Mouse (Mus musculus): ENCODE results near the gene Erf. TPM values are rescaled to one million over a fixed set of nuclear protein-coding genes. Genes with fewer than 3 reads are reported as not detected.

Erf gene
- polyA plus RNA-seq, 1 experiment from 2014 or later = 20.8 TPM

GRCm38 (mm10) chr7:25279861-25280791 lies 29.6 kb upstream of the Erf start:
- H3K36me3 ChIP-seq = peaks cover 6% of the 10 kb centered on the region
- peak overlapping the region; percentile 89 for H3K4me3 ChIP-seq
- peak overlapping the region; percentile 99 for H3K27ac ChIP-seq
- H3K4me2 ChIP-seq (replicated peaks) = peak overlapping the region; percentile 92
- H3K27me3 ChIP-seq = no peaks in the 10 kb centered on the region
- no peaks in the 10 kb centered on the region for H3K9me3 ChIP-seq
- ATAC-seq (ENCODE audit: insufficient number of reproducible peaks, insufficient read depth, low FRiP score, low TSS enrichment) = peak; percentile 61
- WGBS = 0% methylated on average over 6 of the region's 6 CpGs
- H3K4me1 ChIP-seq = peaks cover 59% of the 10 kb centered on the region
- peak overlapping the region; percentile 61 for H3K9ac ChIP-seq

- Histone ChIP-seq H3K9ac (peak overlapping the region; percentile 61), H3K36me3 (0 out of 2 replicates have a peak, but pooled peaks cover 4% of the 10 kb centered on the region), H3K4me3 (peak overlapping the region; percentile 89), H3K27me3 (no peaks in the 10 kb centered on the region), H3K9me3 (no peaks in the 10 kb centered on the region), H3K4me1 (peaks cover 50% of the 10 kb centered on the region), H3K27ac (peak overlapping the region; percentile 99), H3K4me2 (replicated peaks) (peak overlapping the region; percentile 92)
- peak; percentile 36 for ATAC-seq (ENCODE audit: insufficient number of reproducible peaks, insufficient read depth, low FRiP score, low TSS enrichment)
- WGBS = under 1% methylated on average over 34 of the region's 49 CpGs
Observed at GRCm38 (mm10) chr7:25279076-25279860, 28.7 kb upstream of the Erf start.

- Histone ChIP-seq H3K27ac (peak overlapping the region; percentile 99), H3K9me3 (no peaks in the 10 kb centered on the region), H3K27me3 (no peaks in the 10 kb centered on the region), H3K36me3 (peaks cover 10% of the 10 kb centered on the region), H3K4me2 (replicated peaks) (peak overlapping the region; percentile 92), H3K9ac (peak overlapping the region; percentile 61), H3K4me3 (peak overlapping the region; percentile 89), H3K4me1 (peaks cover 43% of the 10 kb centered on the region)
- 0% methylated on average over 50 of the region's 60 CpGs for WGBS
- ATAC-seq (ENCODE audit: insufficient number of reproducible peaks, insufficient read depth, low FRiP score, low TSS enrichment) = peak; percentile 36
Observed at GRCm38 (mm10) chr7:25278341-25279075, 27.9 kb upstream of the Erf start.

GRCm38 (mm10) chr7:25277998-25278340 lies 27.4 kb upstream of the Erf start:
- WGBS = 9% methylated on average over 4 of the region's 4 CpGs
- H3K9ac ChIP-seq = peak overlapping the region; percentile 61
- H3K36me3 ChIP-seq = peaks cover 15% of the 10 kb centered on the region
- peak overlapping the region; percentile 99 for H3K27ac ChIP-seq
- ATAC-seq (ENCODE audit: insufficient number of reproducible peaks, insufficient read depth, low FRiP score, low TSS enrichment) = no peak
- peak overlapping the region; percentile 92 for H3K4me2 ChIP-seq (replicated peaks)
- H3K27me3 ChIP-seq = no peaks in the 10 kb centered on the region
- no peaks in the 10 kb centered on the region for H3K9me3 ChIP-seq
- H3K4me3 ChIP-seq = peak overlapping the region; percentile 89
- H3K4me1 ChIP-seq = peaks cover 38% of the 10 kb centered on the region

- WGBS = 82% methylated on average over 4 of the region's 4 CpGs
- H3K4me2 ChIP-seq (replicated peaks) = peak overlapping the region; percentile 92
- no peaks in the 10 kb centered on the region for H3K9me3 ChIP-seq
- H3K36me3 ChIP-seq = peaks cover 21% of the 10 kb centered on the region
- peak overlapping the region; percentile 99 for H3K27ac ChIP-seq
- no peaks in the 10 kb centered on the region for H3K27me3 ChIP-seq
- peak overlapping the region; percentile 61 for H3K9ac ChIP-seq
- peak overlapping the region; percentile 89 for H3K4me3 ChIP-seq
- no peak for ATAC-seq (ENCODE audit: insufficient number of reproducible peaks, insufficient read depth, low FRiP score, low TSS enrichment)
- peaks cover 37% of the 10 kb centered on the region for H3K4me1 ChIP-seq
Observed at GRCm38 (mm10) chr7:25277405-25277804, 26.8 kb upstream of the Erf start.

- ATAC-seq (ENCODE audit: insufficient number of reproducible peaks, insufficient read depth, low FRiP score, low TSS enrichment) = no peak
- Histone ChIP-seq H3K4me1 (peaks cover 27% of the 10 kb centered on the region), H3K4me3 (no peak overlapping the region), H3K9ac (peak overlapping the region; percentile 0; the same call in 1 of the 2 replicates), H3K27me3 (no peaks in the 10 kb centered on the region), H3K36me3 (peaks cover 37% of the 10 kb centered on the region), H3K4me2 (replicated peaks) (no peak overlapping the region), H3K9me3 (no peaks in the 10 kb centered on the region), H3K27ac (peak overlapping the region; percentile 72)
- WGBS = 41% methylated on average over 9 of the region's 9 CpGs
Observed at GRCm38 (mm10) chr7:25275555-25276298, 25.2 kb upstream of the Erf start.

- Histone ChIP-seq H3K4me2 (replicated peaks) (no peak overlapping the region), H3K4me1 (peaks cover 25% of the 10 kb centered on the region), H3K27ac (peak overlapping the region; percentile 72; the same call in 1 of the 2 replicates), H3K4me3 (no peak overlapping the region; the same call in 1 of the 2 replicates), H3K9me3 (no peaks in the 10 kb centered on the region), H3K36me3 (peaks cover 37% of the 10 kb centered on the region), H3K27me3 (no peaks in the 10 kb centered on the region), H3K9ac (0 out of 2 replicates have a peak overlapping the region, but pooled peaks have one; percentile 4)
- WGBS = 89% methylated on average over 3 of the region's 3 CpGs
- ATAC-seq (ENCODE audit: insufficient number of reproducible peaks, insufficient read depth, low FRiP score, low TSS enrichment) = no peak
Observed at GRCm38 (mm10) chr7:25274996-25275395, 24.4 kb upstream of the Erf start.

- 66% methylated on average over 5 of the region's 5 CpGs for WGBS
- Histone ChIP-seq H3K36me3 (peaks cover 37% of the 10 kb centered on the region), H3K27ac (0 out of 2 replicates have a peak overlapping the region, but pooled peaks have one; percentile 72), H3K4me3 (no peak overlapping the region; the same call in 1 of the 2 replicates), H3K9ac (0 out of 2 replicates have a peak overlapping the region, but pooled peaks have one; percentile 4), H3K9me3 (no peaks in the 10 kb centered on the region), H3K27me3 (no peaks in the 10 kb centered on the region), H3K4me1 (peaks cover 28% of the 10 kb centered on the region), H3K4me2 (replicated peaks) (no peak overlapping the region)
- ATAC-seq (ENCODE audit: insufficient number of reproducible peaks, insufficient read depth, low FRiP score, low TSS enrichment) = no peak
Observed at GRCm38 (mm10) chr7:25274571-25274970, 24.0 kb upstream of the Erf start.

GRCm38 (mm10) chr7:25273259-25274241 lies 23.0 kb upstream of the Erf start:
- Histone ChIP-seq H3K9me3 (no peaks in the 10 kb centered on the region), H3K4me1 (peaks cover 36% of the 10 kb centered on the region), H3K4me2 (replicated peaks) (no peak overlapping the region), H3K4me3 (no peak overlapping the region), H3K27me3 (no peaks in the 10 kb centered on the region), H3K27ac (no peak overlapping the region), H3K9ac (no peak overlapping the region), H3K36me3 (peaks cover 37% of the 10 kb centered on the region)
- 93% methylated on average over 22 of the region's 22 CpGs for WGBS
- no peak for ATAC-seq (ENCODE audit: insufficient number of reproducible peaks, insufficient read depth, low FRiP score, low TSS enrichment)
